ENCODE assay signal across 21 mouse cellular contexts in genomic region chr12:91134740-91135517, GRCm38 (mm10).
"Had no signal": no experiment of that assay in that cellular context is flagged by ENCODE, and none has a peak within 500 bp of the region (broad histone marks: within the 10 kb centered on the region; RNA-seq: fewer than 3 reads in every experiment).

No protein-coding gene starts in this region.

- H3K27me3 ChIP-seq: limb, embryonic 12.5 days; limb, embryonic 15.5 days; liver, embryonic 15.5 days; midbrain, embryonic 12.5 days; neural tube, embryonic 13.5 days; stomach, embryonic 15.5 days had no signal

- H3K36me3 ChIP-seq: limb, embryonic 12.5 days; limb, embryonic 15.5 days; liver, embryonic 15.5 days; midbrain, embryonic 12.5 days; neural tube, embryonic 13.5 days; stomach, embryonic 15.5 days had no signal

- DNase-seq: kidney, adult 18-20 months; kidney, adult 9 months; kidney, postnatal 14 days; layer of hippocampus, postnatal 36 days; left cerebral cortex, postnatal 4 days; lung, adult 18-20 months; right cerebral cortex, postnatal 25 days; spleen, adult 18-20 months; thymus, postnatal 25 days had no signal

- H3K27ac ChIP-seq: left cerebral cortex, adult 2 months; limb, embryonic 12.5 days; limb, embryonic 15.5 days; liver, embryonic 15.5 days; macrophage; midbrain, embryonic 12.5 days; neural tube, embryonic 13.5 days; stomach, embryonic 15.5 days had no signal

- H3K4me1 ChIP-seq: limb, embryonic 12.5 days; limb, embryonic 15.5 days; liver, embryonic 15.5 days; midbrain, embryonic 12.5 days; stomach, embryonic 15.5 days had no signal

- H3K9me3 ChIP-seq: limb, embryonic 12.5 days; limb, embryonic 15.5 days; liver, embryonic 15.5 days; midbrain, embryonic 12.5 days; neural tube, embryonic 13.5 days; stomach, embryonic 15.5 days had no signal

- ATAC-seq: lung, postnatal 0 days; midbrain, embryonic 16.5 days had no signal

- H3K4me3 ChIP-seq: left cerebral cortex, adult 2 months; limb, embryonic 12.5 days; limb, embryonic 15.5 days; liver, embryonic 15.5 days; midbrain, embryonic 12.5 days; myocyte; neural tube, embryonic 13.5 days; stomach, embryonic 15.5 days had no signal

- H3K4me2 ChIP-seq: limb, embryonic 12.5 days; limb, embryonic 15.5 days; liver, embryonic 11.5 days; liver, embryonic 15.5 days; midbrain, embryonic 12.5 days; neural tube, embryonic 13.5 days; stomach, embryonic 15.5 days had no signal

- H3K9ac ChIP-seq: limb, embryonic 12.5 days; limb, embryonic 15.5 days; liver, embryonic 15.5 days; midbrain, embryonic 12.5 days; neural tube, embryonic 13.5 days; stomach, embryonic 15.5 days had no signal
